Mouse (Mus musculus) T-helper 17 cell (primary cell): Measurements from ENCODE around the gene Chat.

Source experiments
- in situ Hi-C, 2 experiments: fragments of 300-600 bp; cut with MboI, MseI; formaldehyde crosslinking; loops; 1 replicate in 1 of 2; 2 replicates in 1 of 2; pipeline ENCODE4 v1.15.1; 2025; ENCODE audit warnings: high pct_unique_total_duplicates in 2 of 2

The Chat gene

DNA sequence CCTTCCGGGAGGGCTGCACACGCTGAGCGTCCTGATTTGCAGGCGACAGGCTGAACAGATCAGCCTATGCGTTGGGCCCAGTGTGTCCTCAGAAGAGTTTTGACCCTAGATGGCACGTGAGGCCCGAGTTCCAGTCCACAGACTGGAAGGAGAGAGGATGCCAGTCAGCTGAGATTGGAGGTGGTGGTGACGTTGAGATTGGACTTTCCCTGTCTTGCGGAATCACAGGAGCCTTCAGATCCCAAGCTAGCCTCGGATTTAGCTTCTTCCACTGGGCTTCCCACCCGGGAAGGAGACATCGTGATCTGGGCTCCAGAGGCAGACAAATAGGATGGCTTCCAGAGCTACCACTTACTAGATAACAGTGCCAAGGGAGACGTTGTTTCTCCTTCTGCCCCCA is at the start of gene Chat:
Gene Chat, minus strand, starts transcription at position 101 of the 400 bp plus-strand sequence.
- in situ Hi-C loops = loop anchor here in 1 of 2 experiments (5.0 kb wide), 2 partner anchors 94 to 224 kb away; no protein-coding TSS in a partner anchor

DNA sequence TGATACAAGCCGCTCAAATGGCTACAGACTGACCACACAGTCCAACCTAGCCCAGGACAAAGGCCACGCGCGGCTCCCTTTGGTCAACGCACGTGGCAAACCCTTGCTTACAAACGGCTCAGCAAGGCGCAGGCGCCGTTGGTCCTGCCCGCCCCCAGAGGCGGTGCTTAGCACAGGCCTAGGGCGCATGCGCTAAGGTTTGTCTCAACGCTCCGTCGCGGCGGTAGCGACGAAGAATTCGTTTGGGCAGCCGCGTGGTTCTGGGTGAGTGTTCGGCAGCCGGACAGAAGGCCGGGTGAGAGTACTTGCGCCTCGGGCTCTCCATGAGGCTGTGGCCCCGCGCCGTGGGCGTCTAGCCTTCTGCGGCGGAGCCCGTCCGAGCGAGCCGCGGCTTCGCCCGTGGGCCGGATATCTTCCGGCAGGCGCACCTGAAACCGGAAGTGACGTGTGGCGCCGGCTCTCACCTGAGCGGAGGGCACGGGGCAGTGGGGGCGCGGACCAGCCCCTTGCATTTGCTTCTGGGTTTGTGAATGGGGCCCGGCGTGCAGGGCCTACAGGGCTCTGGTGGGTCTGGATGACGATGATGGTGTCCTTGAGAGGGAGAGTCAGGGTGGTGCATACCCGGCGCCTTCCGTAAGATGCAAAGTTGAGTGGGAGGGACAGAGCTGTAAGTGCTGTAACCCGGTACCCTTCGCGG is 47.7 kb upstream of the Chat start, which contains the start of gene Ercc6:
Gene Ercc6, plus strand, starts transcription at position 186 of the 697 bp plus-strand sequence.
- in situ Hi-C loops = loop anchor here in 1 of 2 experiments (25.0 kb wide), 1 partner anchor 924 kb away; the partner anchor contains the start of gene Mapk8

DNA sequence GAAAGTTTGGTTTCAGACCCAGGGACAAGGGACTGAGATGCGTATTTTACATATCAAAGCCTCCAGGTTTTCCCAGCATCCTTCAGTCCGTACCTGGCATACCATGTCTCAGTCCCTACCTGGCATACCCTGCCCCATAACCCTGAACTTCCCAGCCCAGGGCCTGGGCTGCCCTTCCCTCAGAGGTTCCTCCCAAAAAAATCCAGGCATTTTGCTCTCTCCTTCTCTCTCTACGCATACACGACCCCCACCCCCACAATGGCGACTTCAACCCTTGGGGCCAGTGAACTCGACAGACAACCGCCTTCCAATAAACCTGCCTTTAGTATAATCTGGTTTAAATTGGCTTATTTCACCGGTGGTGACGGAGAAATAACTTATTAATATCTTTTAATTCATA is 47.1 kb upstream of the Chat start:
- in situ Hi-C loops = loop anchor here in 1 of 2 experiments (25.0 kb wide), 1 partner anchor 924 kb away; the partner anchor contains the start of gene Mapk8

DNA sequence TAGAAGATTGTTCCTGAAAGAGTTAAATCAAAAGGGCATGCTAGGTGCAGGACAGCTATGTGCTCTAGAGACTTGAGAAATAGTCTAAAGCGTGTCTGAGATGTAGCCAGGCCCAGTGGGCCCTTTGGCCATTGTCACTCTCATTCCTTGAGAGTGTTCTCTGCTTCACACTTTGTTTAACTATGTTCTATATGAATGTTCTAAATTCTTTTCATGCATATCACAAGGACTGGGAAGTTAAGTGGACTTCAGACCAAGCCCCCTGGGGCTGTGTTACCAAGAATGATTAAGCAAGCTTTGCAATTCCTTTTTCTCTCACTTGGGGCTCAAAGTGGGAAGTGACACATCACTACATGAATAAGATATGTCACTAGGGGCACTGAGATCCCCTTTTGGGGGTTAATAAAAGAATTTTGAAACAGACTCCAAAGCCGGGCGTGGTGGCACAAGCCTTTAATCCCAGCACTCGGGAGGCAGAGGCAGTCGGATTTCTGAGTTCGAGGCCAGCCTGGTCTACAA is 43.7 kb upstream of the Chat start:
- in situ Hi-C loops = loop anchor here in 1 of 2 experiments (10.0 to 25.0 kb wide), 2 partner anchors 928 to 995 kb away; partner anchors contain the start of gene Mapk8

DNA sequence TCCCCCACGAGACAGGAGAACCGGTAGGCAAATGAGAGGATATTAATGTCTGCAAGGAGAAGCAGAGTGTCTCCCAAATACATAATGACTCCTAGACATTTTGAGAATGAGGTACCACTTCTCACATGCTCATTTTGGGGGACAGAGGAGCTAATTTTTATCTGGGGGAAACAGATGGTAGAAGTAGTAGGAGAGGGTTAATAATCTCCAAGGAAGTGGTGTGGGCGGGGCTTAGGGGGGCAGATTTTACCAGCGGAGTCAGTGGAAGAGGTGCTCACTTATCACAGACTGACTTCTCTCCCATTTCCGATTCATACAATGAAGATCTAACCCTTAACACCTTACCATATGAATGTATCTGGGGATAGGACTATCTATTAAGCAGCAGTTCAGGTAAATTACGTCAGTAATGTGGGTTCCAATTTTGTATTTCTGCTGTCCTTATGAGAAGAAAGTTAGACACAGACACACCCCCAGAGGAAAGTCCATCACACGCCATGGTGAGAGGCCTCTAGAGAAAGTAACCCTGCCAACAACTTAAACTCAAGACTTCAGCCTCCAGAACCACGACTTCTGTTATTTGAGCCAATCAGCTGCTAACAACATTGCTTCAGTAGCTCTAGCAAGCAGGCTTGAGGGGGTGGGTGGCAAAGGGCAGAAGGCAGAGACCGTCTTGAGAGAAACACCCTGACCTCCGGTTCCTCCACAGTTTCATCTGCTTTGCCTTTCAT is 42.5 kb upstream of the Chat start:
- in situ Hi-C loops = loop anchor here in 1 of 2 experiments (10.0 to 25.0 kb wide), 2 partner anchors 929 to 993 kb away; partner anchors contain the start of gene Mapk8

DNA sequence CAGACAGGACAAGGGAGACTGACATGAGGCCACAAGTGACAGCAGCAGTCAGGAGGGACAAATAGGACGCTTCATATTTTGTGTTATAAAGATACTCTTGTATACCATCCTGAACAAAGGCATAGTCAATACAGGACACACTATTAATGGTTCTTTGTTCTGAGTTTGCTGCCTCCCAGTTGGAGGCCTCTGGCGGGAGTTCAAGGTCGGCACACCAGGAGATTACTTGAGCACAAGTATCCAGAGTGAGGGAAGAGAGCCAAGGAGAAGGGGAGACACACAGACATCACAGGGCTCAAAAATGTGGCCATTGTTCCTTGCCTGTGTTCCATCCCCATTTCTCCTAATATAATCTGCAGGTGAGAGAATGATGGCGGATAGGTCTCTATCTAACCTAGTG is 41.4 kb upstream of the Chat start:
- in situ Hi-C loops = loop anchor here in 1 of 2 experiments (10.0 to 25.0 kb wide), 2 partner anchors 930 to 992 kb away; partner anchors contain the start of gene Mapk8

DNA sequence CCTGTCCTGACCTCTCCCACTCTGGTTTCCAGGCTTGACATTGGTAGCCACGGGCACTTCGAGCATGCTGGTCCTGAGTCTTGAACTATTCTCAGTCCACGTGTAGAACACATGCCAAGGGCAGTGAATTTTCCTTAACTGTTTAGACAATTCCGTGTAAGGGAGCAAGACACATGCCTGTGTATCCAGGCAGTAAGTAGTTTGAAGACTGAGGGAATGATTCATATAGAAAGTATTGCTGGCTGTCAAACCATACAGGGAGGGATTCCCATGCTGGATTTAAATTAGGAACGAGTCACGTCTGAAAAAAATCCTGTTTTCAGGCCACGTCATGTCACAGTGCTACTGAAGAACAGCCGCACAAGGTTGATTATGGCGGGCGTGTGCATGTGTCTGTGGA is 40.5 kb upstream of the Chat start:
- in situ Hi-C loops = loop anchor here in 1 of 2 experiments (10.0 to 25.0 kb wide), 2 partner anchors 931 to 992 kb away; partner anchors contain the start of gene Mapk8

DNA sequence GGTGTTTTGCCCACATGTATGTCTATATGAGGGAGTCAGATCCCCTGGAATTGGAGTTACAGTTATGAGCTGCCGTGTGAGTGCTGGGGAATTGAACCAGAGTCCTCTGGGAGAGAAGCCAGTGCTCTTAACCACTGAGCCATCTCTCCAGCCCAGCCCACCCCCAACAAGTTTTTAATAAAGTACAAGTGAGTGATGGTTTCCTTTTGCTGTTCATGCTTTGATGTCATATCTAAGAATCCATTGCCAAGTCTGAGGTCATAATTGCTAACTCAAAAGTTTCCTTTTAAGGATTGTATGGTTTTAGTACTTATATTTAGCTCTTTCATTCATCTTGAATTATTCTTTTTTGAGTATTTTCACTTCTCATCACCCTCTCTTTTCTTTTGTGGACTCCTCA is 38.1 kb upstream of the Chat start:
- in situ Hi-C loops = loop anchor here in 1 of 2 experiments (10.0 to 25.0 kb wide), 2 partner anchors 933 to 989 kb away; partner anchors contain the start of gene Mapk8

DNA sequence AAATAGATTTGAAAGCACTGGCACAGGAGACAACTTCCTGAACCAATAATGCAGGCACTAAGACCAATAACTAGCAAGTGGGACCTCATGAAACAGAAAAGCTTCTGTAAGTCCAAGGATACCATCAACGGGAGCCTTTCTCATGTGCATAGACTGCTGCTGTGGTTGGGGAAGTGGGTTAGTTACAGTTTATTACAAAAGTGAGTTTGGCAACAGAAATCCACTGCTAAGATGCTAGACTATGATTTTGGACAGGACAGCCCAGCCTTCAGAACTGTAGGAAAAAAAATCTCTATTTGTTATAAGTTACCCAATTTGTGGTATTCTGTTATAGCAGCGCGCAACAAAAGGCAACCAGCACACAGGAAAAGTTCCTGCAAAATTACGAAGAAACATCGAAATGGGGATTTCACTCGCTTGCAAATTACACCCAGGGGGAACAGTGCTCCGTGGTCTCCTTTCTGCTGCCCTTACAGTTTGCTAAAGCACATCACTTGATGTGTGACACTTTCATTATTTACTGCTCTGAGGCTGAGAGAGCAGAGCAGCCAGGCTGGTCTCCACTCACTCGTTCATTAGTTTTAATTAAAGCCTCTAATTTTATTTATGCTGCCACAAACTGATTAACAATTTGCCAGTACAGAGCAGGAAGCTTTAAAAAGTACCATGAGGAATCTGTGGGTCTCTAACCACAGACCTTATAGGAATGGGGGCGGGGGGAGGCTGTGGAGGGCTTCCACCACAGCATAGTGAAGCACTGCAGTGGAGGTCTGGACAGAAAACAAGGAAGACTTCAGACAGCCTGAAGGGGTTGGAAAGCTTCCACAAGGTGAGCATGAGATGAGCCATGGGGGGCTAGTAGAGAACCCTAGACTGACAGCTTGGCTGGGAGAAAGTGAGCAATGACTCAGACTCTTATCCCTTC is 37.2 kb upstream of the Chat start:
- in situ Hi-C loops = loop anchor here in 1 of 2 experiments (10.0 to 25.0 kb wide), 2 partner anchors 934 to 988 kb away; partner anchors contain the start of gene Mapk8

DNA sequence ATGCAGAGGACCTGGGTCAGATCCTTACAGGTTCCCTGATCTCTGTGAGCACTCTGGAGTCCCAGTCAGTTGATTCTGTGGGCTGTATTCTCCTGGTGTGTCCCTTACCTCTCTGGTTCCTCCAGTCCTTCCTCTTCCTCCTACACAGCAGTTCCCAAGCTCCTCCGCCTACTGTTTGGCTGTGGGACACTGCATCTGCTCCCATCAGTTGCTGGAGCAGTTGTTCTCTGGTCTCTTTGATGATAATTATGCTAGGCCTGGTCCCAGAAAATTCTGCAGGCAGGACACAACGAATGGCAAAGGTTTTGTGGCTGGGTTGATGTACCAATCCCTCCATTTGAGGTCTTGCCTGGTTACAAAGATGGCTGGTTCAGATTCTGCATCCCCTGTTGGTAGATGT is 35.5 kb upstream of the Chat start:
- in situ Hi-C loops = loop anchor here in 1 of 2 experiments (10.0 to 25.0 kb wide), 2 partner anchors 936 to 987 kb away; partner anchors contain the start of gene Mapk8

DNA sequence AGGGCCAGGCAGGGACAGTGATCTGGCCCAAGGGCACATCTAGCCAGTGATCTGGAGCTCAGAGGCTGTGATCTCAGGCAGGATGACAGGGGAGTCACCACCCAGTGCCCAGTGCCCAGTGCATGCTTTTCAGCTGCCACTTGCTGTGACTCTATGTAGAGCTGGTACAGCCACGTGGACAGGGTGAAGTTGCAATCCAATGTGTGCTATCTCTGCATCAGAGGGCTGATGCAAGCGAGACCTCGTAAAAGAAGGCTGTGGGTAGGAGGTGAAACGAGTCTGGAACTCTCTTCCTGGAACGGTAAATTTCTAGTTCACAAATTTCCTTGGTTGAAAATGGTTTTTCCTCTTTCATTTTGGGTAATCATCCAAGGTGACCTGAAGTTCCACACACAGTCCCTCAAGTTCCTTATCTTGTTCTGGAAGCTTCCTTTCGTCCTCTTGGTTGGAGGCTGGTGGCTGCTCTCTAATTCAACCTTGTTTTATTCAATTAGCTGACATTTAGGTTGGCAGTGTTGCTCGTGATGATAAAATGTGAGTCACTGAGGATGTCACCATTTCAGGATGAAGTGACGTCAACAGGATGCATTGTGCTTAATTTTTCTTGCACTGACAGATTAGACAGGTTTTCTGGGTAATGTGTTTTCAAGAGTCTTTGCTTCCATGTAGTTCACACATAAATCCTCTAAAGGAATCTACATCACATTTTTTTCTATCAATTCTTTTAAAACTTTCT is 30.5 kb upstream of the Chat start:
- in situ Hi-C loops = loop anchor here (10.0 to 25.0 kb wide), 3 partner anchors 711 to 2009 kb away; partner anchors contain the start of genes Btd (in 1 of the 2), Cacna1d (in 1 of the 2), Dcp1a (in 1 of the 2) and Gm49387 (in 1 of the 2)

DNA sequence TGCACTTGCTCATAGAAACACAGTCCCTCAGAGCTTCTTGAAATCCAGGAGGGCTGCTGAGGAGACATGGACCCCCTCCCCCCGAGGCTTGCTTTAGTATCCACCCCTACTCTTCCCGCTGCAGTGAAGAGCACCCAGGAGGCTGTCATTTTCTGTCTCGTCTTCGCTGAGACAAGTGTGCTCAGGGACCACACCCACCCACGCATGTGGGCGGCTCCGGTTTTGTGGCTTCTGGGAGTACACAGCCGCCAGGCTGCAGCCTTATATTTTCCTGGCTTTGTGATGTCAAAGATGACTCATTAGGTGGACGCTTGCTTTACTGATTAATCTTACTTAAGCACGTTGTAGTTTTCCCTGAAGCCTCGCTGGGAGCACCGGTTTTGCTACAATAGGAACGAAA is 26.7 kb upstream of the Chat start:
- in situ Hi-C loops = loop anchor here (10.0 to 25.0 kb wide), 3 partner anchors 708 to 2005 kb away; partner anchors contain the start of genes Btd (in 1 of the 2), Cacna1d (in 1 of the 2), Dcp1a (in 1 of the 2) and Gm49387 (in 1 of the 2)

DNA sequence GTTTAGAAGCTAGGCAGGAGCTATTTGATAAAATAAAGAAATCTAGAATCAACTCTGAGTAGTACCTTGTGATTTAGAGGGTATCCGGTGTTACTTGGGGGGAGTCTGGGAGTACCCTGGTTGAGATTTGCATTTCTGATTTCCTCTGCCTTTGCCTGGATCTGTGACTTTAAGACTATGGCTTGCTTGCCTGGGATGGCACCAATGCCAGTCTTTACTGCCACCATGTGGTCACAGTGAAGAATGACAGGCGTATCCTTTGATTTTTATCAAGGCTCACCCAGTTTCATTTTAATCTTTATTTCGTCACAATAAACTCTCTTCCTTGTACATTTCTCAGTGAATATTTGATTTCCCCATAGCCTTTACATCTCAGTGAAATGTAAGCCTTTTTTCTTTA is 16.3 kb upstream of the Chat start:
- in situ Hi-C loops = loop anchor here (10.0 to 25.0 kb wide), 3 partner anchors 257 to 1995 kb away; partner anchors contain the start of genes Btd (in 1 of the 2), Cacna1d (in 1 of the 2), Dcp1a (in 1 of the 2) and Gm49387 (in 1 of the 2)

DNA sequence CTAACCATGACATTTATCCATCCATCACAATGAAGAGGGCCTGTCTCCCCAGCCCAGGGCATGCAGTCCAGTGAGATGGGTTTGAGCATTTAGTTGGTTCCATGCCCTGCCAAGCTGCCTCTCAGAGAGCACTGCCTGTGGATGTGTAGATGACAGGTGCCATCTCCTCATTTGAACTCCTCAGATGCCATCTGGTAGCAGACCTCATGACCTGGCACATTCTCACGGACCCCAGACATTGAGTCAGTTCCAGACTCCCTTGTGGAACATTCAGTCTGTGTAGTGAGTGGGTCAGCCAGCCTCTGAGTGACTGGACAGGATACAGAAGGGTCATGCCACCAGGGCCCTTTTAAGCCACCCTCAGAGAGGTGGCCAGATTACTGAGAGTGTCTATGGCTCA is 11.8 kb upstream of the Chat start:
- in situ Hi-C loops = loop anchor here (5.0 to 25.0 kb wide), 3 partner anchors 255 to 1990 kb away; partner anchors contain the start of genes Btd (in 1 of the 2), Cacna1d (in 1 of the 2), Dcp1a (in 1 of the 2) and Gm49387 (in 1 of the 2)

DNA sequence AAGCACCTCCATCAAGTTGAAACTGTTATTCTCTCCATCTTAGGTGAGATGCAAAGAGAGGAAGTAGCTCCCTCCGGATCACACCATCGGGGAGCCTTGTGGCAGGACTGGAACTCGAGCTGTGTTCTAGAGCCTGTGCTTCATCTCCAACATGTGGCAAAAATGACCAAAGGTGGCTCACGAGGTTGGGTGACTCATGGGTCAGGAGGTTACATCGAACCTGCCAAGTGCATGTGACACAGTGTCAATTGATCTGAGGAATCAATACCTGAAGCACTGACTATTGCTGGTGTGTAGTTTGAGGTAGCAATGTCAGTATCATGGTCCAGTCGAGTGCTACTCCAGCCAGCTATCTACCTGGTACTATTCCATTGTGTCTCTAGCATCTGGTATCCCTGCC is 10.8 kb upstream of the Chat start:
- in situ Hi-C loops = loop anchor here (5.0 to 25.0 kb wide), 3 partner anchors 254 to 1989 kb away; partner anchors contain the start of genes Btd (in 1 of the 2), Cacna1d (in 1 of the 2), Dcp1a (in 1 of the 2) and Gm49387 (in 1 of the 2)

DNA sequence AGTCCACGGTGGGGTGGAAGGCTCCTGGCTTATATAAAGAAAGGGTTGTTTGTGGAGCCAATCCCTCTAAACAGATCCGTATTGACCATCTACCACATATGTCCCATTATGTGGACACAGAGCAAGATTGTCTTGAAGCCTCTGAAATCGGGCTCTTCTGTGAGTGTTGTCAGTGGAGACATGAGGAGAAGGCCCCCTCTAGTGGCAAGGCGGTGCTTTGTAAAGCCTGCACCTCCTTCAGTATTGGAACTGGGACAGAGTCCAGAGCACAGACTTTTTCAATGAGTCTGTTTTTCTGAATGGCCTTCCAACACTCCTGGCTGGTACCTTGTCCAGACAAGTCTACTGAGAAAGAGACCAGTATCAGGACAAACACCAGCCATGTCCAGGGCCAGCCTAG is 7.2 kb upstream of the Chat start:
- in situ Hi-C loops = no loop called here

DNA sequence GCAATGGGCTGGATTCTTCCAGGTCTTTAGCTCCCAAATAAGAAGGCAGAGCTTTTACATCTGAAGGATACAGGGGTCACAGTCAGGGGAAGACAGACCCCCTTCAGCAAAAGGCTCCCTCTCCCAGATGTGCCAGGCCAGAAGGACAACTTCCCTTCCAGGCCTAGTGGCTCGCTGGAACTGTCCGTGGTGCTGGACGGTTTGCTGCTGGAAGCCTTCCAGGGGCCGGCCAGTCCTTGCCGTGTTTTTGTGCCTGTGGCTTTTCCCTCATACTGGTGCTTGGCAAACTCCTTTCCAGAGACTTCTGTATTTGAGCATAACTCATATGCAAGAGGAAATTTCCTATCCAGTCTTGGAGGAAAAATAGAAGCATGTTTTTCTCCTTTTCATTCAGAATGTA is 1.8 kb upstream of the Chat start:
- in situ Hi-C loops = loop anchor here in 1 of 2 experiments (5.0 kb wide), 2 partner anchors 95 to 225 kb away; no protein-coding TSS in a partner anchor

DNA sequence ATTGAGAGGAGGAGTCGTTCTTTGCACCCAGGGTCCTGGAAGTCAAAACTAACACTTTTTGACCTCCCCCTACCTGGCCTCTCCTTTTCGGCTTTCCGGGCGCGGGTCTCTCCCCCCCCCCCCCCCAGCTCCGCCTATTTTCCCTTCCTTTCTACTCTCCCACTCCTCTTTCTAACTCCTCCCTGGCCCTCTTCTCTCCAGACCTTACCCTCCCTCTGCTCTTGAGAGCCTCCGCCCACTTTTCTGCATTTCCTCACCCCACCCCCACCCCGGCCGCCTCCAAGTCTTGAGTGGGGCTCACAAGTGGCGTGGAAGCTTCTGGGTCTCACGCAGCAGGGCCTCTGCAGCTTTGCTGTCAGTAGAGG is 301 bp downstream of the Chat start:
- in situ Hi-C loops = loop anchor here in 1 of 2 experiments (5.0 kb wide), 2 partner anchors 93 to 223 kb away; no protein-coding TSS in a partner anchor
